Mouse (Mus musculus): ENCODE data around the gene Dcp1b. TPM values are rescaled to one million over a fixed set of nuclear protein-coding genes. Genes with fewer than 3 reads are reported as not detected.

Gene Dcp1b
- total RNA-seq (2023), result 25.2 TPM

DNA sequence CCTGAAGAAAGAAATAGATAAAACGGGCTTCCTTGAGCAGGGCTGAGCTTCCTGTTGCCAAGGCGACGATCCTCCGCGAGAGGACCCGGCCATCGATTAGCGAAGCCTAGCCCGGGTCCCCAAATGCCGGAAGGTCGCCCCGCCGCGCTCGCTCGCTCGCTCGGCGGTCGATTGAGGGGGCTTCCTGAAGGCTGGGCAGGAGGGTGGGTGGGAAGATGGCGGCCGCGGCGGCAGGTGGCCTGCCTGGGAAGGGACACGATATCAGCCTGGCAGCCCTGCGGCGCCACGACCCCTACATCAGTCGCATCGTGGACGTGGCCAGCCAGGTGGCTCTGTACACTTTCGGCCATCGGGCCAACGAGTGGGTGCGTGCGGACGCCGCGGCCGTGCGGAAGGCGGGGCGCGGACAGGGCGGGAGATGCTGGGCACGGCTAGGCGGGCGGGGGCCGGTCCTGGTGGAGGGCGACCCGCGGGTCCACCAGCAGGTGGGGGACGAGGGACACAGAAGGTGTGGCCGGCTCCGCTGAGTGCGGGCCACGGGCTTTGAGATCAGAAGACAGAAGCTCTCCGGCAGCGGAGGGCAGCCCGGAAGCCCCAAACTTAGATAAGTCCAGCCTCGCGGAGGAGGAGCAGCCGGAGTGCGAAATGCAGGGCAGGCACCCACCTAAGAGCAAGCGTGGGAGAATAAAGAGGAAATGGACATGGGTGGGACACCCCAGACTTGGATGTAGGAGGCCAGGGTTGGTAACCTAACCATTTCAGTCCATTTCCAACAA, at the start of gene Dcp1b:
Dcp1b (plus strand) TSS at position 176 of the 776 bp plus-strand sequence.

DNA sequence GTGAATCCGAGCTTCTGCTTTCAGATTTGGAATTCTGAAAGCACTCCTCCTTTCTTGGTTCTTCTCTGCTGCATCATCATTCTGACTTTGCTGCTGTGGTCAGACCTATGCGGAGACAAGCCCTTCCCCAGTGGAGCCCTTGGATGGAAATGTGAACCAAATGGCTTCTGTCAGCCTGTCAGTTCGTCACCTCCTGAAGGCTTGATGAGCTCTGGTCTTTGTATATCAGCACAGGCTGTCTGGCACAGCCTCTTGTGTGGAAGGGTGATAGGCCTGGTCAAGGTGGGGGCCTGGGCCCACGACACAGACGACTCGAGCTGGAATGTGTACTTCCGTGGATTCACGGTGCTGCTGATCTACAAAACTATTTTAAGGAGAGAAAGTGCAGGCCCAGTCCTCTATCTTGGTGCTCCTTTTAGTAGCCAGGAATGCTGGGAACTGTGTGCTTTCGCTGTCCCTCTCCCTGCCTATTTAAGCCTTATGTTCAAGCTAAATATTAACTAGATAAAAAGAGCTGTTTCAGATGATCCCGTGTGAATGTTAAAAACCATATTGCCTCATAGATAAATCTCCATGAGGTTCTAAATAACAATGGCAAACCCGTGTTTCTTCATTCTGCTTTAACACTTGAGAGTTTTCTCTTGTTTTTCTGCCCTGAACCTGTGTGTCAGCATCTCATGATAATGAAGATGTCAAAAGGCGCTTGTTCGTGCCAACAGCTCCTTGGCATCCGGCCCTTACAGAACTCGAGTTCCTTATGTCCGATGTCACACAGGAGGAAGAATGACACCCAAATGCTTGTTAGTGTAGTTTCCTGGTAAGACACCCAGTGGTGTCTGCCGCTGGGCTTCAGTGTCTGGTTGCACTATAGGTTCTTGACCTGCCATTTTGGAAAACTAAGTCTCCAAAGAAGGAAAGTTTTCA, 21.6 kb downstream of the Dcp1b start, which contains the start of gene Cacna1c:
Cacna1c (minus strand) TSS at position 37 of the 924 bp plus-strand sequence.

DNA sequence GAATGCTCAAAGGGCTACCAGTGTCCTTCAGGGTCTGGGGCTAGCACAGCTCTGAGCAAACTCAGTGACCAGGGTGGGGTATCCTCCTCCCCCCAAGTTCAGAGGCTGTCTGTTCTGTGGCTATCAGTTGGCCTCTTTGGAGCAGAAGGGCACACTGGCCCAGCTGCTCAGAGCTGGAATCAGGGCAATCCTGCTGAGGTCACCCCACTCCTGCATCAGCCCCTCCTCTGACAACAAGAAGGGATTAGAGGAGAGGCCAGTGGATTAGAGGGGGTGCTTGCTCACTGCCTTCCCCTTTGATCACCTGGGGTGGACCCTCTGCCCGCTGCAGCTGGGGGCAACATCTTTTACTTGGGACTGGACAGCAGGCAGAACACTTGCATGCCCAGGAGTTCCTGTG, 61.2 kb downstream of the Dcp1b start, which contains the start of gene Cacna2d4:
Cacna2d4 (plus strand) TSS at position 286 of the 400 bp plus-strand sequence.

Other genes with a start within 250 kb of the Dcp1b start
- not detected for gene Cacna1c, start 21.2 kb downstream of the Dcp1b start, total RNA-seq (2023)
- gene Cacna2d4, start 61.3 kb downstream of the Dcp1b start, total RNA-seq (2023), result 11.3 TPM
- gene Lrtm2, start 155.5 kb downstream of the Dcp1b start, total RNA-seq (2023), result 1.0 TPM
- gene Adipor2, start 242.5 kb downstream of the Dcp1b start, total RNA-seq (2023), result 49.9 TPM